Mouse (Mus musculus): ENCODE data around the gene Efna1. TPM values are rescaled to one million over a fixed set of nuclear protein-coding genes. Genes with fewer than 3 reads are reported as not detected.

The Efna1 gene
- total RNA-seq, 2 experiments from 2014 or later: 37.9 to 42.0 TPM

GRCm38 (mm10) chr3:89243609-89244008, 37.3 kb downstream of the Efna1 start:
- peak; percentile 65 for DNase-seq

DNA sequence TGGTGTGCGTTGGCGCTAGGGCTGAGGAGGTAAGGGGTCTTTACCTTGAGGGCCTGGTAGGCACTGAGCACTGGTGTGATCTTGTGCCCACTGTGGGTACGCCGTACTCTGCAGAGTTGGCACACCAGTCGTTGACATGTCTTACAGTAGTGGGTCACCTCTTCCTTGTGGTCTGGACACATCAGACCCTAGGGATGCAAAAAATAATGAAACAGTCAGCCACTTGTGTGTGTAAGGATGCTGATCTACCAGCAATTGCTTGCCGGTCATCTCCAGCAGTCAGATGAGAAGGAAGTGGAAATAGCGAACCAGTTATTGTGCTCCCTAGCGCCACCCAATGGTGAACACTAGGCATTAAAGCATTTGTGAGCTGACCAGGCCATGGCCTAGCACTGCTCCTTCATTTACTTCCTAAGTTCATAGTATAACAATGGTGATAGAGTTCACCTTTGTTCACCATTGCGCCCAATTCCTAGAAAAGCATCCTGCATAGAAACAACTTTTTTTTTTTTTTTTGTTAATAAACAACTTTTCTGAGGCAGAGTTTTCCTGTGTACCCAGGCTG, 38.5 kb downstream of the Efna1 start:
- peak; percentile 79 for DNase-seq

- no peak for DNase-seq
Measured at GRCm38 (mm10) chr3:89238494-89238893, 42.4 kb downstream of the Efna1 start.

DNA sequence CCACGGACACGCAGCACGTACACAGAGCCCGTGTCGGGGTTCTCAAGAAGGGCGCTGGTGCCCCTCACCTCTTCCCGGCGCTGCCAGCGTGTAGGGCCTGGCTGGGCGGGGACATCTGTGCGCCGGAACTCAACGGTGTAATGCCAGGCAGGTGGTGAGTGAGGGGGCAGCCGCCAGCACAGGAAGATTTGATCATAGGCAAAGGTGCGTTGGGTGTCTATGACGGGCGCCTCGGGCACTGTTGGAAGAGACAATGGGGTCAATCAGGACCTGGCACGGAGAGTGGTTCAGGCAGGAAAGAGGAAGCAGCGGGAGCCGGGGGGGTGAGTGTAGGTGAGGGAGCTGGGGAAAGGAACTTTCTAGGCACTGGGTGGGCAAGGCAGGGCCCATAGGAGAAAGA, 43.3 kb downstream of the Efna1 start:
- DNase-seq: no peak

DNA sequence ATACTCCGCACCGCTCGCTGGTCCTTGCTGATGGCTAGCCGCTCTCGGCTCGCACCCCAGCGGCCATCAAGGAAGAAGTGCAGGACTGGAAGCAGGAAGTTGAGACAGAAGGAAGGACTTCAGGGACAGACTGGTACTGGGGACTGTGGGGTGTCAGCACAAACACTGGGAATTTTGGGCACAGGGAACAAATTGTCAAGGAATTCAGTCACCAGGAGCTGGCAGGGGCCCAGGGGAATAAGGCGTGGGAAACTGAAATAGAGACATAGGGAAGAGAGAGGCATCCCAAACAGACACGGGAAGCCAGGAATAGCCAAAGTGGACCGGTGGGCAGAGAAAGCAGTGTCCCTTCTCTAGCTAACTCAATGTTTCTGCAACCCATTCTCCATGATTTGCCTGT, 44.4 kb downstream of the Efna1 start:
- no peak for DNase-seq

DNA sequence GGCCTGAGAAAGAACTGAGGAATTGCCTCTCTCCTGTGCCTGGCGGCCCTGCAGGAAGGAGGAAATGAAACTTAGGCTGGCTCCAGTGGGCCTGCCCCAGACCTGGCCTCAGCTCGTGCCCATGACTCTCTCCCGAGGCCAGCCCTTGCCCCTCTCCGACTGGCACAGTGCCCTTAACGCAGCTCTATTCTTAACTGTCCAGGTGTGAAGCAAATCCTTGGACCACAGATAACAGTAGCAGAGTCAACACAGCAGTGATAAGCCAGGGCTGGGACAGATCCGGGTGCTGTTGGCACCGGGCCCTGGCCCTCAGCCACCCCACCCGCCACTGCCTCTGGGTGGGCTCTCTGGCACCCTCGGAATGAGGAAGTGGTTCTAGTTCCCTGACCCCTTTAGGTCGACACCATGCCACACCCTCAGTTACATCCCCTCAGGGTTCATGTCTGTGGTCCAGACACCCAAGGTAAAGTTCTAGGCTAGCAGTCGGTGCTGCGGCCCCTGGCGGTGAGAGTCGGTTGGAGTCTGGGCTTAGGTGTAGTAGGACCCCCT, 47.3 kb downstream of the Efna1 start:
- peak; percentile 69 for DNase-seq

- DNase-seq: no peak
Measured at GRCm38 (mm10) chr3:89232614-89233013, 48.3 kb downstream of the Efna1 start.

GRCm38 (mm10) chr3:89231772-89232275, 49.1 kb downstream of the Efna1 start:
- DNase-seq: no peak

GRCm38 (mm10) chr3:89231345-89231744, 49.6 kb downstream of the Efna1 start:
- no peak for DNase-seq

DNA sequence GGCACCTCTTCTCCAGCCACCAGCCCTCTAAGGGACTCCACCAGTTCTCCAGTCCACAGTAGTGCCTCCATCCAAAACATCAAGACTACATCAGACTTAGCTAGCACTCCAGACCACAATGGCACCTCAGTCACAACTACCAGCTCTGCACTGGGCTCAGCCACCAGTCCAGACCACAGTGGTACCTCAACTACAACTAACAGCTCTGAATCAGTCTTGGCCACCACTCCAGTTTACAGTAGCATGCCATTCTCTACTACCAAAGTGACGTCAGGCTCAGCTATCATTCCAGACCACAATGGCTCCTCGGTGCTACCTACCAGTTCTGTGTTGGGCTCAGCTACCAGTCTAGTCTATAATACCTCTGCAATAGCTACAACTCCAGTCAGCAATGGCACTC, 50.4 kb downstream of the Efna1 start:
- no peak for DNase-seq

DNA sequence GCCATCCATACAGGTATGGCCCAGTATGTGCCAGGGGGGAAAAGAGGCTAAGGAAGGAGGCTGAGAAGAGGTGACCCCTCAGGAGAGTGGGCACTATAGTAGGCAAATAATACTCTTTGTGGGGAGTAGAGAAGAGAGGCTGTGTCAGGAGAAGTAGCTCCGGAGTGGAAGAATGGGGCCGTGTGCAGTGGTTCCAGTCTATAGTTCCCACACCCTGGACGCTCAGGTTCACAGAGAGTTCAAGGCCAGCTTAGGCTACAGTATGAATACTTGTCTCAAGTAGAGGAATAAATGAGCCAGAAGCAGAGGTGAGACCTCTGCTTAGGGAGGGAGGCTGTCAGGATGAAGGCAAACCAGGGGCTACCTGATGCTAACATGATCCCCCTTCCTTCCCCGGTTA, 51.7 kb downstream of the Efna1 start:
- DNase-seq: no peak

DNA sequence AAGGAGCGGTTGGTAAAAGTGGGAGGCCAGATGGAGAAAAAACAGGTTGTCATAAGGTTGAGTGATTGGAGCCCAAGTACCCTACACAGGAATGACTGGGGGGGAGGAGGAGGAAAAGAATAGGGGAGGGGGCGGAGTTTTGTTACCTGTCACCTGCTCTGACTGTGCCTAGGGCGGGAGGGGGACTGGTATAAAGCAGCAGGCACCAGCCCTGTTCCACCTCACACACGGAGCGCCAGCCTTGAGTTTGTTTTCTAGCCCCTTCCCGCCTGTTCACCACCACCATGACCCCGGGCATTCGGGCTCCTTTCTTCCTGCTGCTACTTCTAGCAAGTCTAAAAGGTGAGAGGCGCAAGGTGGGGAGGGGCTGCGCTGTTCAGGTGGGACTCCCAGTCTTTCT, 52.1 kb downstream of the Efna1 start, which contains the start of gene Muc1:
Gene Muc1, plus strand, starts transcription at position 222 of the 400 bp plus-strand sequence.
- no peak for DNase-seq

GRCm38 (mm10) chr3:89228180-89228549, 52.8 kb downstream of the Efna1 start:
- peak; percentile 94 for DNase-seq

DNA sequence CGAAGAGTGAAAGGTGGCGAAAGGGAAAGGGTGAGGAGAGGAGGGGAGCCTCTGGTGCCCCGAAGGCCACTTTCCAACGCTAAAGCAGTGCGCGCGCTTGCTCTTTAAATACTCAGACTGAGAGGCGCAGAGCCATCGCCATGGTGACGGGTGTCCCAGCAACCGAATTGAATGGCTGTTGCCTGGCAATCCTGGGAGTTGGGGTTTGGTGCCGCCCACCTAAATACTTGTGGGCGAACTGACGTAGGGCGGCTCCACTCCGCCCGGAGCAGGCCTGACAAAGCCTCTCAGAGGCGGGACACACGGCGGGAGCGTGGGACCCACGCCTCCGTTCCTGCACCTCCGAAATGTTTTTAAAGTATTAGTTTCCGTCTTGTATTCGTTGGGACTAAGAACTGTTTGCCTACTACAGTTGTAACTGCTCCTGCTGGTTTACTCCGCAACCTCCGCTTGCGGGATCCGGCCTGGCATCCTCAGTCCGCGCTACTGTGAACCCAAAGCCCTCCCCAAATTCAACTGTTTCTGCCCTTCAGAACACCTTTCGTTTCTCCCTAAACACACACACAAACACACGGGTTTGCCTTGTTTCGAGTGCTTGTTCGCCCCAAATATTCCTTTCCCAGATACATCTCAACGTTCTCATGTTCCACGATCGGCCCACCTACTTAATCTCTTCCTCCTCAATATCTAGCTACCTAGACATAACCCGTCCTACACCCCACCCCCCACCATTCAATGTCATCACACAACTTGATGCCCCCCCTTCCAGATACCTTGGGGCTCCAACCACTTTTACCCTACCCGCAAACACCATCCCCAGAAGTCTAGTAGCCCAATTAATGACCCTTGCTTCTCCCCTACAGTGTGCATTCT, 53.4 kb downstream of the Efna1 start:
- DNase-seq: peak; percentile 89

DNA sequence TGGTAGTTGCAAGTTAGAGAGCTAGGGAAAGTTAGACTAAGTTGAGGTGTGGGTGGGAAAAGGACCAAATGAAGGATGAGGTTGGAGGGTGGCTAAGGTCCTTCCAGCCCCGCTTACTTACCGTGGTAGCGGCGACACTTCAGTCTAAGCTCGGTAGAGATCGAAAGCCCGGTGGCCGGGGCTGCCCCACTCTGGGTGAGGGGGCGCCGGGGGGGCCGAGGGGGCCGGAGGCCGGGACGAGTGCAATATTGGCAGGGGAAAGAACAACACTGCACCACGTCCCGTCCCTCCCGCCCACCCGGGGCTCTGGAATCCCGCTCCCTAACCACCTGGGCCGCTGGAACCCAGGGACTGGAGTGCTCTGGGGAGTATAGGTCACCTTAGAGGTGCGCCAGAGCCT, 54.0 kb downstream of the Efna1 start, which contains the start of gene Mtx1:
Gene Mtx1, minus strand, starts transcription at position 189 of the 400 bp plus-strand sequence.
- no peak for DNase-seq

DNA sequence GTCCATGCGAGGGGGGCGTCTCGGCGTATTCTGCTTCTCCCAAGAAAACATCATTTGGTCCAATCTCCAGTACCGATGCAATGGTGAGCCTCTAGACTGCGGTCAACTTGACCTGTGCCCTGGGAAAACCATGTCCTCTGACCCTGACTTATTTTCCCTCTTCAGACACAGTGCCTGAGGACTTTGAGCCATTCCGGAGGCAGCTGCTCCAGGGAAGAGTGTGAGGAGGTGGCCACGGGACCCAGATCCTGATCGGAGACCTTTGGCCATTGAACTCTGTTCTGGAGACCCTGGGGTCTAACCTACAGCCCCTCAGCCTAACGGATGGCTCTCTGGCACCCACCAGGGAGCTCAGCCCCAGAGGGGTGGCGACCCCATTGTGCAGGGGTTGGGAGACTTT, 54.6 kb downstream of the Efna1 start:
- DNase-seq: no peak

- DNase-seq: no peak
Measured at GRCm38 (mm10) chr3:89225918-89226317, 55.0 kb downstream of the Efna1 start.

DNA sequence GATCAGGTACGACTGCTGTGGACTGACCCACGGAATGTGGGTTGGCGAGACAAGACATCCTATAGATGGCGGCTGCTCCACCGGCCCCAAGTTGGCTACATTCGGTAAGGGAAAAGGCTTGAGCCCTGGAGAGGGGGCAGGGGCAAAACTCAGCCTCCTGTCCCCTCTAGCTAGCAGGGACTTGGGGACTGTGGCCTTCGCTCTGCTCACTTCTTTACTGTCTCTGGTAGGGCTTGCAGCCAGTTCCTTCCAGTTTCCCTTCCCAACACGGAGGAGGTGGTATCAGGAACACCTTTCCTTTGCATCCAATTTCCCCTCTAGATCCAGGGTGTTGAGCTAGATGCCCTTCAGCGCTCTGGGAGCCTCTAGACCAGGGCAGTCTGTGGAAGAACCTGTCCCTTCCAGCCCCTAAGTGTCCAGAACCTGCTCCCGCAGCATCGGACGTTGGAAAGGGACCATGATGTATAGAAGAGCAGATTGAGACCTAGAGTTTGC, 55.6 kb downstream of the Efna1 start:
- DNase-seq: no peak

DNA sequence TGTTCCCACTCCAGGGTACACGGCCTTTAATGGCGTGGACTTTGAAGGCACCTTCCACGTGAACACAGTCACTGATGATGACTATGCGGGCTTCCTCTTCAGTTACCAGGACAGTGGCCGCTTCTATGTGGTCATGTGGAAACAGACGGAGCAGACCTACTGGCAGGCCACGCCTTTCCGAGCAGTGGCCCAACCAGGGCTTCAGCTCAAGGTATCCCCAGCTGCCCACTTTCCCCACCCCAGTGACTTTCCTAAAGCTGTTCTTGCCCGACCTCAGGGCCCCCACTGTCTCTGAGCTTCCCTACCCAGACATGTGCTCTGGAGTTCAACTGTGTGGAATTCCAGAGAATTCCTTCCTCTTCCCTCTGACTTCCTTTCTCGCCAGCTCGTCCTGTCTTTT, 56.1 kb downstream of the Efna1 start:
- DNase-seq: no peak

Measured in heart, postnatal 4 days (tissue).